Mouse (Mus musculus) liver, postnatal 0 days (tissue): ENCODE measurements around the gene Sytl1. TPM values are rescaled to one million over a fixed set of nuclear protein-coding genes. Genes with fewer than 3 reads are reported as not detected.

Experiments used
- ATAC-seq: fragments of 200-750 bp; cut with Nextera tagmentation; 2 replicates; pipeline ENCODE4 v1.8.0; 2017; ENCODE audit warnings: mild to moderate bottlenecking, moderate library complexity
- DNase-seq: peaks from one replicate; pipeline ENCODE4 v3.0.0-alpha.2; 2016
- H3K27ac ChIP-seq: fragments of 300-500 bp; sonication (generic); 2 replicates; pipeline ENCODE4 v1.5.1; 2014; ENCODE audit warnings: antibody characterized with exemption, moderate library complexity, mild to moderate bottlenecking, low read depth
- H3K27me3 ChIP-seq: fragments of 300-500 bp; sonication (generic); 2 replicates; pipeline ENCODE4 v1.6.1; 2014; ENCODE audit warnings: low read length, control low read depth, mixed read lengths; ENCODE audit not compliant: insufficient read depth
- H3K36me3 ChIP-seq: fragments of 300-500 bp; sonication (generic); replicated peaks from 2 replicates; pipeline ENCODE4 v1.6.1; 2014; ENCODE audit warnings: mild to moderate bottlenecking, control low read depth, low read length, moderate library complexity, mixed read lengths; ENCODE audit not compliant: insufficient read depth
- H3K4me1 ChIP-seq: fragments of 300-500 bp; sonication (generic); 2 replicates; pipeline ENCODE4 v1.6.1; 2014; ENCODE audit warnings: antibody characterized with exemption, mild to moderate bottlenecking, control low read depth; ENCODE audit not compliant: insufficient read depth
- H3K4me2 ChIP-seq: fragments of 300-500 bp; sonication (generic); 2 replicates; pipeline ENCODE4 v1.6.1; 2014; ENCODE audit warnings: low read depth, mild to moderate bottlenecking, low read length, moderate library complexity, mixed read lengths
- H3K4me3 ChIP-seq: fragments of 300-500 bp; sonication (generic); 2 replicates; pipeline ENCODE4 v1.5.1; 2014; ENCODE audit warnings: low read depth, low read length
- H3K9ac ChIP-seq: fragments of 300-500 bp; sonication (generic); replicated peaks from 2 replicates; pipeline ENCODE4 v1.6.1; 2014; ENCODE audit warnings: mild to moderate bottlenecking, moderate library complexity
- H3K9me3 ChIP-seq: fragments of 300-500 bp; sonication (generic); 2 replicates; pipeline ENCODE4 v1.6.1; 2016; ENCODE audit warnings: mild to moderate bottlenecking, control low read depth, low read length, mixed read lengths
- CTCF ChIP-seq: sonication (generic); IDR thresholded peaks from 2 replicates; pipeline ENCODE4 v1.5.1; 2016; ENCODE audit warnings: antibody characterized with exemption, low read depth
- EP300 ChIP-seq: IDR thresholded peaks from 2 replicates; pipeline ENCODE4 v1.6.1; 2016; ENCODE audit warnings: antibody characterized with exemption, low read depth, mild to moderate bottlenecking
- WGBS: fragments of 180-500 bp; shearing (Covaris S2); extraction: QIAGEN DNeasy Blood & Tissue Kit; methylation state at CpG from one replicate; pipeline ENCODE4 v1.1.7; 2014; ENCODE audit not compliant: insufficient replicate concordance; 5-methylcytosine and 5-hydroxymethylcytosine counted together
- polyA plus RNA-seq: library from polyadenylated mRNA; unstranded; fragments of >200 nt; fragmentation: Nextera tagmentation; extraction: Ambion mirVana; gene quantifications from 2 replicates; pipeline ENCODE4 v1.2.1, GENCODE M21; 2015

The Sytl1 gene
- polyA plus RNA-seq, 1 experiment from 2014 or later = 1.3 TPM

- WGBS = 63% methylated on average over 4 of the region's 4 CpGs
- H3K9me3 ChIP-seq = no peaks in the 10 kb centered on the region
- no peaks in the 10 kb centered on the region for H3K36me3 ChIP-seq
- H3K27ac ChIP-seq = no peak overlapping the region
- no peak overlapping the region for H3K4me2 ChIP-seq
- no peak for DNase-seq
- H3K27me3 ChIP-seq = no peaks in the 10 kb centered on the region
- peaks cover 38% of the 10 kb centered on the region for H3K4me1 ChIP-seq
- no peak for ATAC-seq
- TF ChIP-seq EP300 (no peak), CTCF (0 out of 2 replicates have a peak, but pooled peaks have one; percentile 1)
- H3K4me3 ChIP-seq = no peak overlapping the region
- no peak overlapping the region for H3K9ac ChIP-seq
Measured at GRCm38 (mm10) chr4:133282656-133283055, 19.7 kb upstream of the Sytl1 start.

- ATAC-seq (no peak), DNase-seq (no peak)
- TF ChIP-seq CTCF (no peak), EP300 (no peak)
- no peak overlapping the region for H3K4me3 ChIP-seq
- no peak overlapping the region for H3K9ac ChIP-seq
- H3K27me3 ChIP-seq = no peaks in the 10 kb centered on the region
- no peak overlapping the region for H3K4me2 ChIP-seq
- 48% methylated on average over 5 of the region's 5 CpGs for WGBS
- H3K27ac ChIP-seq = no peak overlapping the region
- no peaks in the 10 kb centered on the region for H3K9me3 ChIP-seq
- H3K36me3 ChIP-seq = no peaks in the 10 kb centered on the region
- peaks cover 34% of the 10 kb centered on the region for H3K4me1 ChIP-seq
Measured at GRCm38 (mm10) chr4:133281951-133282481, 19.1 kb upstream of the Sytl1 start.

GRCm38 (mm10) chr4:133281513-133281912, 18.6 kb upstream of the Sytl1 start:
- TF ChIP-seq EP300 = no peak
- TF ChIP-seq CTCF = no peak
- Histone ChIP-seq H3K9me3 (no peaks in the 10 kb centered on the region), H3K4me1 (peaks cover 35% of the 10 kb centered on the region), H3K4me2 (no peak overlapping the region), H3K9ac (no peak overlapping the region), H3K27me3 (no peaks in the 10 kb centered on the region), H3K4me3 (no peak overlapping the region), H3K27ac (no peak overlapping the region), H3K36me3 (no peaks in the 10 kb centered on the region)
- ATAC-seq = no peak
- DNase-seq = no peak
- WGBS = 31% methylated on average over 7 of the region's 7 CpGs

- TF ChIP-seq CTCF (no peak), EP300 (no peak)
- H3K4me2 ChIP-seq = peak overlapping the region; percentile 79; the same call in 1 of the 2 replicates
- H3K4me3 ChIP-seq = peak overlapping the region; percentile 76; the same call in 1 of the 2 replicates
- no peak for DNase-seq
- no peaks in the 10 kb centered on the region for H3K9me3 ChIP-seq
- peak overlapping the region; percentile 85 for H3K27ac ChIP-seq
- 82% methylated on average over 3 of the region's 3 CpGs for WGBS
- peaks cover 21% of the 10 kb centered on the region for H3K4me1 ChIP-seq
- H3K9ac ChIP-seq = no peak overlapping the region
- peaks cover 11% of the 10 kb centered on the region for H3K36me3 ChIP-seq
- no peaks in the 10 kb centered on the region for H3K27me3 ChIP-seq
- ATAC-seq = no peak
Measured at GRCm38 (mm10) chr4:133278482-133278881, 15.6 kb upstream of the Sytl1 start.

GRCm38 (mm10) chr4:133278067-133278466, 15.2 kb upstream of the Sytl1 start:
- Histone ChIP-seq H3K4me2 (peak overlapping the region; percentile 79), H3K9ac (peak overlapping the region; percentile 79), H3K36me3 (peaks cover 14% of the 10 kb centered on the region), H3K9me3 (no peaks in the 10 kb centered on the region), H3K4me1 (peaks cover 18% of the 10 kb centered on the region), H3K27ac (peak overlapping the region; percentile 85), H3K27me3 (no peaks in the 10 kb centered on the region), H3K4me3 (peak overlapping the region; percentile 76)
- 13% methylated on average over 6 of the region's 6 CpGs for WGBS
- TF ChIP-seq EP300 (no peak), CTCF (no peak)
- DNase-seq (no peak), ATAC-seq (peak; percentile 29)

- Histone ChIP-seq H3K36me3 (peaks cover 14% of the 10 kb centered on the region), H3K4me2 (peak within 1 kb of the TSS; percentile 79), H3K9ac (peak within 1 kb of the TSS; percentile 79), H3K9me3 (no peaks in the 10 kb centered on the region), H3K4me3 (peak within 1 kb of the TSS; percentile 76), H3K27ac (peak within 1 kb of the TSS; percentile 85), H3K27me3 (no peaks in the 10 kb centered on the region), H3K4me1 (peaks cover 18% of the 10 kb centered on the region)
- WGBS = under 1% methylated on average over 73 of the region's 73 CpGs
- ATAC-seq (peak; percentile 97), DNase-seq (peak; percentile 95)
- TF ChIP-seq CTCF (no peak), EP300 (peak; percentile 74)
Measured at GRCm38 (mm10) chr4:133277104-133278026, 14.5 kb upstream of the Sytl1 start, which contains the start of gene Tmem222. TSS of gene Tmem222 (minus strand) at chr4:133277792.
